Mouse (Mus musculus): Measurements from ENCODE around the gene Rchy1.

GRCm38 (mm10) chr5:91987799-91988198, 24.9 kb upstream of the Rchy1 start:
- TF ChIP-seq CTCF (IDR thresholded peaks at IDR 0.05; ENCODE audit: extremely low read depth, insufficient read depth, low read length) (no peak), POLR2A (IDR thresholded peaks at IDR 0.05; ENCODE audit: extremely low read depth, insufficient read depth, low read length) (no peak)
